Mouse (Mus musculus): ENCODE data around the gene Usp51.

DNA sequence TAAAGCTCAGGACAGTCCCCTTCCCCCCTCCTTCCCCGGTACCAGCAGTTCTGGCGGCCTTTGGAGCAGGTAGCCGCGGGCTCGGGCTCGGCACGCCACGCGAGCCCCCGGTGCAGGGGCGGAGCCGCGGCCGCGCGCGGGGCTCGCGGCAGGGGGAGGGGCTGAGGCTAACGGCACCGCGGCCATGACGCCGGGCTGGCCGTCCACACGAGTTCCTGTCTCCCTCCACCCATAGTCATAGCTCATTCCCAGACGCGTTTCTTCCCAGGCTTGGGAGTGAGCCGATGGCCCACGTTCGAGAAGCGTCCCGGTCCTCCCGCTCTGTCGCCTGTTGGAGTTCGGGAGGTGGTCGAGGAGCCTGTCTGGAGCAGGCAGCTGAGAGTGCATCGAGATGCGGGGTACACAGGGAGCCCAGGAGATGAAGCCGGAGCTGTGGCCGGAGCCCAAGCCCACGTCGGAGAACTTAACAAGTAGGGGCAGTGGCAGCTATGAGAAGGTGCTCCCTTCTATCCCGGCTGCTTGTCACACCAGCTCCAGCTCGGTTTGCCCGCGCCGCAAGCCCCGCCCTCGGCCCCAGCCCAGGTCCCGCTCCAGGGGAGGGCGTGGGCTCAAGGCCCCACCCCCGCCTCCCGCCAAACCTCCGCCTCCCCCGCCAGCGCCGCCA is 884 bp downstream of the Usp51 start:
- no peak for TF ChIP-seq CTCF (conservative IDR thresholded peaks at IDR 0.05; ENCODE audit: insufficient read depth, insufficient read length, low read depth, low read length)
- TF ChIP-seq POLR2A (IDR thresholded peaks at IDR 0.05; ENCODE audit: low read depth, low read length), result no peak
